ENCODE assay signal across 21 mouse cellular contexts in the genomic region with DNA sequence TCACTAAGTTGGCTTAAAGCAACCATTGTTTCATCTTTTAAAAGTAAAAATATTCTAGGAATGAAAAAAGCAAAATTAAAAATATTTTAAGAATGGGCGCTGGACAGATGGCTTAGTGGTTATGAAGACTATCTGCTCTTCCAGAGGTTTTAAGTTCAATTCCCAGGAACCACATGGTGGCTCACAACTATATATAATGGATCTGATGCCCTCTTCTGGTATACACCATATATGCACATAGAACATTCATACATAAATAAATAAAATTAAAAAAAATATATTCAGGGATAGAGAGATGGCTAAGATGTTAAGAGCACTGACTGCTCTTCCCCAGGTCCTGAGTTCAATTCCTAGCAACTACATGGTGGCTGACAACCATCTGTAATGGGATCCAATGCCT. TPM values are rescaled to one million over a fixed set of nuclear protein-coding genes. Genes with fewer than 3 reads are reported as not detected.
A peak's percentile ranks its signal among the peaks of the same experiment; 100 is the strongest.
DNase-seq lines count a peak whose midpoint lies in the region; ATAC-seq and TF ChIP-seq lines count a peak whose summit lies in the region.
"Had no signal": no experiment of that assay in that cellular context is flagged by ENCODE, and none has a peak within 500 bp of the region (broad histone marks: within the 10 kb centered on the region; RNA-seq: fewer than 3 reads in every experiment).

No protein-coding gene starts in this region.

- no peaks in the 10 kb centered on the region for H3K9me3 ChIP-seq in hindbrain, postnatal 0 days (ENCODE audit: low read length)
- H3K9me3 ChIP-seq in hindbrain, embryonic 16.5 days (ENCODE audit: control insufficient read depth, low read length) = no peaks in the 10 kb centered on the region
- no peaks in the 10 kb centered on the region for H3K9me3 ChIP-seq in lung, embryonic 14.5 days (ENCODE audit: low read depth, low read length)
- H3K9me3 ChIP-seq: embryonic facial prominence, embryonic 15.5 days; kidney, embryonic 15.5 days; limb, embryonic 10.5 days; lung, embryonic 15.5 days; midbrain, embryonic 15.5 days had no signal

- H3K4me1 ChIP-seq in hindbrain, postnatal 0 days (ENCODE audit: insufficient read depth, low read length) = no peaks in the 10 kb centered on the region
- no peaks in the 10 kb centered on the region for H3K4me1 ChIP-seq in hindbrain, embryonic 16.5 days (ENCODE audit: control insufficient read depth, insufficient read depth, low read depth, low read length)
- H3K4me1 ChIP-seq in lung, embryonic 14.5 days (ENCODE audit: insufficient read depth) = no peaks in the 10 kb centered on the region
- H3K4me1 ChIP-seq: embryonic facial prominence, embryonic 15.5 days; kidney, embryonic 15.5 days; limb, embryonic 10.5 days; lung, embryonic 15.5 days; midbrain, embryonic 15.5 days had no signal

- no peaks in the 10 kb centered on the region for H3K27me3 ChIP-seq in hindbrain, postnatal 0 days (ENCODE audit: insufficient read depth, low read length)
- H3K27me3 ChIP-seq in hindbrain, embryonic 16.5 days (replicated peaks; ENCODE audit: control insufficient read depth, insufficient read depth, low read length) = no peaks in the 10 kb centered on the region
- H3K27me3 ChIP-seq in lung, embryonic 14.5 days (ENCODE audit: insufficient read depth, low read length) = no peaks in the 10 kb centered on the region
- H3K27me3 ChIP-seq: embryonic facial prominence, embryonic 15.5 days; kidney, embryonic 15.5 days; lung, embryonic 15.5 days; midbrain, embryonic 15.5 days had no signal

- peaks cover 60% of the 10 kb centered on the region for H3K36me3 ChIP-seq in hindbrain, postnatal 0 days (ENCODE audit: insufficient read depth, low read length)
- H3K36me3 ChIP-seq in hindbrain, embryonic 16.5 days (ENCODE audit: control insufficient read depth, insufficient read depth, low read length) = peaks cover 44% of the 10 kb centered on the region
- peaks cover 88% of the 10 kb centered on the region for H3K36me3 ChIP-seq in lung, embryonic 14.5 days (ENCODE audit: insufficient read depth)

- H3K27ac ChIP-seq in hindbrain, postnatal 0 days = no peak overlapping the region
- H3K27ac ChIP-seq in hindbrain, embryonic 16.5 days (ENCODE audit: low read depth, low read length) = no peak overlapping the region
- no peak overlapping the region for H3K27ac ChIP-seq in lung, embryonic 14.5 days (ENCODE audit: low read depth)
- H3K27ac ChIP-seq: embryonic facial prominence, embryonic 15.5 days; kidney, embryonic 15.5 days; limb, embryonic 10.5 days; lung, embryonic 15.5 days; midbrain, embryonic 15.5 days had no signal

- 94% methylated on average over 1 of the region's 1 CpGs for WGBS in hindbrain, postnatal 0 days
- 75% methylated on average over 1 of the region's 1 CpGs for WGBS in hindbrain, embryonic 16.5 days
- 92% methylated on average over 1 of the region's 1 CpGs for WGBS in lung, embryonic 14.5 days

- TF ChIP-seq CTCF in hindbrain, postnatal 0 days (IDR thresholded peaks at IDR 0.05; ENCODE audit: low read depth) = peak; percentile 8; the same call in 1 of the 2 replicates
- no peak for TF ChIP-seq CTCF in lung, embryonic 14.5 days (IDR thresholded peaks at IDR 0.05; ENCODE audit: low read depth)

- no peak overlapping the region for H3K4me3 ChIP-seq in hindbrain, postnatal 0 days (ENCODE audit: low read length)
- H3K4me3 ChIP-seq in hindbrain, embryonic 16.5 days (ENCODE audit: low read length) = no peak overlapping the region
- H3K4me3 ChIP-seq in lung, embryonic 14.5 days (ENCODE audit: low read depth, low read length) = no peak overlapping the region
- H3K4me3 ChIP-seq: embryonic facial prominence, embryonic 15.5 days; kidney, embryonic 15.5 days; limb, embryonic 10.5 days; lung, embryonic 15.5 days; midbrain, embryonic 15.5 days had no signal

- ATAC-seq in hindbrain, postnatal 0 days = no peak
- no peak for ATAC-seq in hindbrain, embryonic 16.5 days
- no peak for ATAC-seq in lung, embryonic 14.5 days (ENCODE audit: insufficient read depth)
- ATAC-seq: midbrain, embryonic 15.5 days had no signal

- no peak overlapping the region for H3K9ac ChIP-seq in hindbrain, postnatal 0 days (replicated peaks; ENCODE audit: low read length)
- H3K9ac ChIP-seq in hindbrain, embryonic 16.5 days (ENCODE audit: low read depth, low read length) = no peak overlapping the region
- no peak overlapping the region for H3K9ac ChIP-seq in lung, embryonic 14.5 days
- H3K9ac ChIP-seq: embryonic facial prominence, embryonic 15.5 days; kidney, embryonic 15.5 days; lung, embryonic 15.5 days; midbrain, embryonic 15.5 days had no signal

- no peak for DNase-seq in hindbrain, postnatal 0 days (ENCODE audit: low spot score)
- DNase-seq in lung, embryonic 14.5 days = peak; percentile 47
- no peak for DNase-seq in lung, adult 18-20 months
- DNase-seq in NIH3T3 (ENCODE audit: low read depth) = peak; percentile 50
- no peak for DNase-seq in natural killer cell, adult 2 months (ENCODE audit: low spot score in 2 of 2)
- DNase-seq in kidney, postnatal 4 days = no peak
- DNase-seq: cerebellum, adult 18-20 months; cerebellum, postnatal 25 days; gastrocnemius, postnatal 10 days; heart, adult 18-20 months; right cerebral cortex, postnatal 14 days; spleen, adult 18-20 months; thymus, adult 18-20 months; thymus, postnatal 4 days had no signal

- no peak overlapping the region for H3K4me2 ChIP-seq in hindbrain, postnatal 0 days (ENCODE audit: low read depth, low read length)
- H3K4me2 ChIP-seq in hindbrain, embryonic 16.5 days (ENCODE audit: low read length) = no peak overlapping the region
- no peak overlapping the region for H3K4me2 ChIP-seq in lung, embryonic 14.5 days
- H3K4me2 ChIP-seq: embryonic facial prominence, embryonic 15.5 days; kidney, embryonic 15.5 days; liver, embryonic 11.5 days; lung, embryonic 15.5 days; midbrain, embryonic 15.5 days had no signal

RNA-seq across cellular contexts. Expression of gene Kbtbd6, which starts 14.0 kb away (rescaled TPM):
- total RNA-seq in hindbrain, postnatal 0 days (2014; rRNA removed) = 2.5 and 2.9 TPM in 2 replicates
- polyA plus RNA-seq in hindbrain, postnatal 0 days (2015; fragmentation: Nextera tagmentation; extraction: Ambion mirVana) = 1.1 and 1.8 TPM in 2 replicates
- 1.6 and 2.0 TPM in 2 replicates for polyA plus RNA-seq in hindbrain, embryonic 16.5 days (2015; fragmentation: Nextera tagmentation; extraction: Ambion mirVana)
- 4.5 and 5.6 TPM in 2 replicates for polyA plus RNA-seq in lung, embryonic 14.5 days (2014; fragmentation: Nextera tagmentation; extraction: Ambion mirVana)

RNA-seq across cellular contexts. Expression of gene Elf1, which starts 15.4 kb away (rescaled TPM):
- total RNA-seq in hindbrain, postnatal 0 days (2014; rRNA removed) = 4.3 and 6.4 TPM in 2 replicates
- polyA plus RNA-seq in hindbrain, postnatal 0 days (2015; fragmentation: Nextera tagmentation; extraction: Ambion mirVana) = 3.4 TPM in 2 replicates
- 1.7 and 2.4 TPM in 2 replicates for polyA plus RNA-seq in hindbrain, embryonic 16.5 days (2015; fragmentation: Nextera tagmentation; extraction: Ambion mirVana)
- polyA plus RNA-seq in lung, embryonic 14.5 days (2014; fragmentation: Nextera tagmentation; extraction: Ambion mirVana) = 19.2 and 20.2 TPM in 2 replicates

RNA-seq across cellular contexts. Expression of gene Wbp4, which starts 15.7 kb away (rescaled TPM):
- 20.6 and 27.7 TPM in 2 replicates for total RNA-seq in hindbrain, postnatal 0 days (2014; rRNA removed)
- polyA plus RNA-seq in hindbrain, postnatal 0 days (2015; fragmentation: Nextera tagmentation; extraction: Ambion mirVana) = 49.9 and 51.2 TPM in 2 replicates
- 38.7 and 38.9 TPM in 2 replicates for polyA plus RNA-seq in hindbrain, embryonic 16.5 days (2015; fragmentation: Nextera tagmentation; extraction: Ambion mirVana)
- polyA plus RNA-seq in lung, embryonic 14.5 days (2014; fragmentation: Nextera tagmentation; extraction: Ambion mirVana) = 44.3 and 46.1 TPM in 2 replicates

RNA-seq across cellular contexts. Expression of gene Kbtbd7, which starts 39.3 kb away (rescaled TPM):
- 27.0 and 27.8 TPM in 2 replicates for total RNA-seq in hindbrain, postnatal 0 days (2014; rRNA removed)
- polyA plus RNA-seq in hindbrain, postnatal 0 days (2015; fragmentation: Nextera tagmentation; extraction: Ambion mirVana) = 10.2 and 10.7 TPM in 2 replicates
- polyA plus RNA-seq in hindbrain, embryonic 16.5 days (2015; fragmentation: Nextera tagmentation; extraction: Ambion mirVana) = 16.2 and 20.1 TPM in 2 replicates
- polyA plus RNA-seq in lung, embryonic 14.5 days (2014; fragmentation: Nextera tagmentation; extraction: Ambion mirVana) = 17.5 and 18.0 TPM in 2 replicates

Comparison
In these comparisons a context has a peak if more than half of its experiments do, and no peak if none do; other contexts are left out.
1. DNase-seq: peak in lung, embryonic 14.5 days (single experiment) and NIH3T3 (single experiment); none in hindbrain, postnatal 0 days (single experiment), lung, adult 18-20 months (0 of 2), natural killer cell, adult 2 months (0 of 2) and kidney, postnatal 4 days (0 of 2).